Mouse (Mus musculus) testis, adult 2 months (tissue): ENCODE results near the gene Il10rb. TPM values are rescaled to one million over a fixed set of nuclear protein-coding genes. Genes with fewer than 3 reads are reported as not detected.

Source experiments
- H3K27ac ChIP-seq: fragments of 200-500 bp; 2 replicates; pipeline ENCODE4 v1.5.1; 2012; ENCODE audit warnings: low read depth, low read length; ENCODE audit not compliant: control insufficient read depth, insufficient read depth
- H3K27me3 ChIP-seq: fragments of 200-500 bp; 2 replicates; pipeline ENCODE4 v1.6.1; 2012; ENCODE audit warnings: mild to moderate bottlenecking, low read length, moderate library complexity; ENCODE audit not compliant: control insufficient read depth, insufficient read depth
- H3K36me3 ChIP-seq: fragments of 200-500 bp; 2 replicates; pipeline ENCODE4 v1.6.1; 2012; ENCODE audit warnings: mild to moderate bottlenecking, low read length; ENCODE audit not compliant: control insufficient read depth, insufficient read depth
- H3K4me1 ChIP-seq: fragments of 200-500 bp; 2 replicates; pipeline ENCODE4 v1.6.1; 2012; ENCODE audit warnings: low read length; ENCODE audit not compliant: control insufficient read depth, insufficient read depth
- H3K4me3 ChIP-seq: fragments of 200-500 bp; 2 replicates; pipeline ENCODE4 v1.5.1; 2012; ENCODE audit warnings: low read depth, mild to moderate bottlenecking, low read length, moderate library complexity, mixed read lengths; ENCODE audit not compliant: control insufficient read depth
- CTCF ChIP-seq: fragments of 200-500 bp; IDR thresholded peaks from 2 replicates; pipeline ENCODE4 v1.5.1; 2012; ENCODE audit warnings: low read depth, mild to moderate bottlenecking, inconsistent platforms, low read length, moderate library complexity; ENCODE audit not compliant: control insufficient read depth, insufficient read depth, insufficient replicate concordance
- POLR2A ChIP-seq: fragments of 200-500 bp; IDR thresholded peaks from 2 replicates; pipeline ENCODE4 v1.6.1; 2012; ENCODE audit warnings: low read depth, mild to moderate bottlenecking, inconsistent platforms, low read length, moderate library complexity; ENCODE audit not compliant: control insufficient read depth
- polyA plus RNA-seq: library from polyadenylated mRNA; depleted of rRNA; stranded (reverse); fragments of >200 nt; gene quantifications from 2 replicates; pipeline ENCODE4 v1.2.3, GENCODE M21; 2012

The Il10rb gene
- polyA plus RNA-seq, 1 experiment: 7.2 TPM

GRCm38 (mm10) chr16:91455868-91456267, 49.9 kb downstream of the Il10rb start:
- H3K4me1 ChIP-seq: no peaks in the 10 kb centered on the region
- no peaks in the 10 kb centered on the region for H3K36me3 ChIP-seq
- no peak overlapping the region for H3K4me3 ChIP-seq
- TF ChIP-seq POLR2A: no peak
- TF ChIP-seq CTCF: no peak
- H3K27ac ChIP-seq: no peak overlapping the region; the same call in 1 of the 2 replicates
- H3K27me3 ChIP-seq: no peaks in the 10 kb centered on the region

- no peak overlapping the region for H3K4me3 ChIP-seq
- H3K27ac ChIP-seq: no peak overlapping the region
- H3K4me1 ChIP-seq: no peaks in the 10 kb centered on the region
- H3K27me3 ChIP-seq: no peaks in the 10 kb centered on the region
- H3K36me3 ChIP-seq: no peaks in the 10 kb centered on the region
- TF ChIP-seq CTCF (no peak), POLR2A (no peak)
Observed at GRCm38 (mm10) chr16:91458301-91458746, 52.4 kb downstream of the Il10rb start.

GRCm38 (mm10) chr16:91458976-91459375, 53.0 kb downstream of the Il10rb start:
- Histone ChIP-seq H3K27ac (no peak overlapping the region), H3K36me3 (no peaks in the 10 kb centered on the region), H3K27me3 (no peaks in the 10 kb centered on the region), H3K4me1 (no peaks in the 10 kb centered on the region), H3K4me3 (no peak overlapping the region)
- TF ChIP-seq POLR2A (no peak), CTCF (no peak)

GRCm38 (mm10) chr16:91459396-91459795, 53.4 kb downstream of the Il10rb start:
- Histone ChIP-seq H3K27me3 (no peaks in the 10 kb centered on the region), H3K27ac (no peak overlapping the region), H3K4me1 (no peaks in the 10 kb centered on the region), H3K36me3 (no peaks in the 10 kb centered on the region), H3K4me3 (no peak overlapping the region)
- TF ChIP-seq POLR2A: no peak
- no peak for TF ChIP-seq CTCF

- Histone ChIP-seq H3K4me3 (no peak overlapping the region), H3K4me1 (peaks cover 3% of the 10 kb centered on the region), H3K36me3 (no peaks in the 10 kb centered on the region), H3K27me3 (no peaks in the 10 kb centered on the region), H3K27ac (no peak overlapping the region)
- TF ChIP-seq CTCF: no peak
- no peak for TF ChIP-seq POLR2A
Observed at GRCm38 (mm10) chr16:91459841-91460370, 53.9 kb downstream of the Il10rb start.

GRCm38 (mm10) chr16:91461066-91461638, 55.2 kb downstream of the Il10rb start:
- no peak overlapping the region for H3K27ac ChIP-seq
- H3K36me3 ChIP-seq: no peaks in the 10 kb centered on the region
- no peaks in the 10 kb centered on the region for H3K27me3 ChIP-seq
- peaks cover 14% of the 10 kb centered on the region for H3K4me1 ChIP-seq
- H3K4me3 ChIP-seq: no peak overlapping the region
- TF ChIP-seq POLR2A: no peak
- no peak for TF ChIP-seq CTCF

- Histone ChIP-seq H3K4me3 (no peak overlapping the region), H3K27me3 (no peaks in the 10 kb centered on the region), H3K36me3 (no peaks in the 10 kb centered on the region), H3K4me1 (peaks cover 16% of the 10 kb centered on the region), H3K27ac (no peak overlapping the region)
- TF ChIP-seq CTCF (no peak), POLR2A (no peak)
Observed at GRCm38 (mm10) chr16:91461773-91462181, 55.8 kb downstream of the Il10rb start.
